Mouse (Mus musculus): Measurements from ENCODE around the gene Tnxb. TPM values are rescaled to one million over a fixed set of nuclear protein-coding genes. Genes with fewer than 3 reads are reported as not detected.

The Tnxb gene
- polyA plus RNA-seq, 1 experiment from 2014 or later, result 1.4 TPM

- H3K36me3 ChIP-seq (ENCODE audit: control insufficient read depth, insufficient read depth), result peaks cover 7% of the 10 kb centered on the region; the same call in 1 of the 2 replicates
- no peaks in the 10 kb centered on the region for H3K4me1 ChIP-seq (replicated peaks; ENCODE audit: control insufficient read depth, insufficient read depth, low read length)
- H3K27me3 ChIP-seq (replicated peaks; ENCODE audit: control insufficient read depth, insufficient read depth, low read length), result peaks cover 49% of the 10 kb centered on the region
- WGBS, result 45% methylated on average over 13 of the region's 13 CpGs
- no peak overlapping the region for H3K4me2 ChIP-seq (replicated peaks; ENCODE audit: low read depth)
- H3K4me3 ChIP-seq (ENCODE audit: low read depth, low read length), result no peak overlapping the region
- 0 out of 2 replicates have a peak overlapping the region, but pooled peaks have one; percentile 35 for H3K27ac ChIP-seq (ENCODE audit: low read depth, low read length)
- no peak for ATAC-seq
- H3K9ac ChIP-seq (ENCODE audit: low read depth, low read length), result no peak overlapping the region
- H3K9me3 ChIP-seq (ENCODE audit: control insufficient read depth), result no peaks in the 10 kb centered on the region
- no peak for TF ChIP-seq CTCF (IDR thresholded peaks at IDR 0.05; ENCODE audit: low read depth)
Observed at GRCm38 (mm10) chr17:34675205-34676092, 5.1 kb downstream of the Tnxb start.

GRCm38 (mm10) chr17:34676093-34676460, 5.7 kb downstream of the Tnxb start:
- peaks cover 4% of the 10 kb centered on the region; the same call in 1 of the 2 replicates for H3K36me3 ChIP-seq (ENCODE audit: control insufficient read depth, insufficient read depth)
- no peaks in the 10 kb centered on the region for H3K4me1 ChIP-seq (replicated peaks; ENCODE audit: control insufficient read depth, insufficient read depth, low read length)
- no peak overlapping the region for H3K9ac ChIP-seq (ENCODE audit: low read depth, low read length)
- no peak for ATAC-seq
- no peak for TF ChIP-seq CTCF (IDR thresholded peaks at IDR 0.05; ENCODE audit: low read depth)
- H3K4me3 ChIP-seq (ENCODE audit: low read depth, low read length), result no peak overlapping the region
- peaks cover 43% of the 10 kb centered on the region for H3K27me3 ChIP-seq (replicated peaks; ENCODE audit: control insufficient read depth, insufficient read depth, low read length)
- no peak overlapping the region for H3K4me2 ChIP-seq (replicated peaks; ENCODE audit: low read depth)
- no peaks in the 10 kb centered on the region for H3K9me3 ChIP-seq (ENCODE audit: control insufficient read depth)
- WGBS, result 65% methylated on average over 6 of the region's 6 CpGs
- H3K27ac ChIP-seq (ENCODE audit: low read depth, low read length), result 0 out of 2 replicates have a peak overlapping the region, but pooled peaks have one; percentile 35

GRCm38 (mm10) chr17:34676671-34677070, 6.3 kb downstream of the Tnxb start:
- Histone ChIP-seq H3K4me1 (replicated peaks; ENCODE audit: control insufficient read depth, insufficient read depth, low read length) (no peaks in the 10 kb centered on the region), H3K9me3 (ENCODE audit: control insufficient read depth) (no peaks in the 10 kb centered on the region), H3K27me3 (replicated peaks; ENCODE audit: control insufficient read depth, insufficient read depth, low read length) (peaks cover 37% of the 10 kb centered on the region), H3K4me3 (ENCODE audit: low read depth, low read length) (no peak overlapping the region), H3K9ac (ENCODE audit: low read depth, low read length) (no peak overlapping the region), H3K4me2 (replicated peaks; ENCODE audit: low read depth) (no peak overlapping the region), H3K27ac (ENCODE audit: low read depth, low read length) (no peak overlapping the region), H3K36me3 (ENCODE audit: control insufficient read depth, insufficient read depth) (peaks cover under 1% of the 10 kb centered on the region; the same call in 1 of the 2 replicates)
- ATAC-seq, result no peak
- WGBS, result 55% methylated on average over 12 of the region's 12 CpGs
- no peak for TF ChIP-seq CTCF (IDR thresholded peaks at IDR 0.05; ENCODE audit: low read depth)

GRCm38 (mm10) chr17:34680191-34680590, 9.9 kb downstream of the Tnxb start:
- Histone ChIP-seq H3K36me3 (ENCODE audit: control insufficient read depth, insufficient read depth) (no peaks in the 10 kb centered on the region), H3K4me3 (ENCODE audit: low read depth, low read length) (no peak overlapping the region), H3K4me2 (replicated peaks; ENCODE audit: low read depth) (no peak overlapping the region), H3K9me3 (ENCODE audit: control insufficient read depth) (no peaks in the 10 kb centered on the region), H3K4me1 (replicated peaks; ENCODE audit: control insufficient read depth, insufficient read depth, low read length) (peaks cover 3% of the 10 kb centered on the region), H3K9ac (ENCODE audit: low read depth, low read length) (no peak overlapping the region), H3K27me3 (replicated peaks; ENCODE audit: control insufficient read depth, insufficient read depth, low read length) (peaks cover 4% of the 10 kb centered on the region; the same call in 1 of the 2 replicates), H3K27ac (ENCODE audit: low read depth, low read length) (no peak overlapping the region)
- TF ChIP-seq CTCF (IDR thresholded peaks at IDR 0.05; ENCODE audit: low read depth), result no peak
- ATAC-seq, result no peak
- 83% methylated on average over 26 of the region's 26 CpGs for WGBS

- no peak overlapping the region for H3K9ac ChIP-seq (ENCODE audit: low read depth, low read length)
- TF ChIP-seq CTCF (IDR thresholded peaks at IDR 0.05; ENCODE audit: low read depth), result no peak
- H3K4me1 ChIP-seq (replicated peaks; ENCODE audit: control insufficient read depth, insufficient read depth, low read length), result peaks cover 3% of the 10 kb centered on the region
- H3K4me3 ChIP-seq (ENCODE audit: low read depth, low read length), result no peak overlapping the region
- peaks cover 4% of the 10 kb centered on the region; the same call in 1 of the 2 replicates for H3K27me3 ChIP-seq (replicated peaks; ENCODE audit: control insufficient read depth, insufficient read depth, low read length)
- H3K36me3 ChIP-seq (ENCODE audit: control insufficient read depth, insufficient read depth), result no peaks in the 10 kb centered on the region
- no peak overlapping the region for H3K4me2 ChIP-seq (replicated peaks; ENCODE audit: low read depth)
- H3K27ac ChIP-seq (ENCODE audit: low read depth, low read length), result no peak overlapping the region
- WGBS, result 65% methylated on average over 4 of the region's 4 CpGs
- no peaks in the 10 kb centered on the region for H3K9me3 ChIP-seq (ENCODE audit: control insufficient read depth)
- ATAC-seq, result no peak
Observed at GRCm38 (mm10) chr17:34680621-34681020, 10.3 kb downstream of the Tnxb start.

GRCm38 (mm10) chr17:34681132-34681571, 10.8 kb downstream of the Tnxb start:
- peaks cover 3% of the 10 kb centered on the region for H3K4me1 ChIP-seq (replicated peaks; ENCODE audit: control insufficient read depth, insufficient read depth, low read length)
- no peaks in the 10 kb centered on the region for H3K9me3 ChIP-seq (ENCODE audit: control insufficient read depth)
- H3K9ac ChIP-seq (ENCODE audit: low read depth, low read length), result no peak overlapping the region
- no peak for TF ChIP-seq CTCF (IDR thresholded peaks at IDR 0.05; ENCODE audit: low read depth)
- H3K4me3 ChIP-seq (ENCODE audit: low read depth, low read length), result no peak overlapping the region
- WGBS, result 48% methylated on average over 17 of the region's 17 CpGs
- H3K27ac ChIP-seq (ENCODE audit: low read depth, low read length), result no peak overlapping the region
- no peak overlapping the region for H3K4me2 ChIP-seq (replicated peaks; ENCODE audit: low read depth)
- ATAC-seq, result no peak
- H3K27me3 ChIP-seq (replicated peaks; ENCODE audit: control insufficient read depth, insufficient read depth, low read length), result peaks cover 4% of the 10 kb centered on the region; the same call in 1 of the 2 replicates
- no peaks in the 10 kb centered on the region for H3K36me3 ChIP-seq (ENCODE audit: control insufficient read depth, insufficient read depth)
